In the genomic region with DNA sequence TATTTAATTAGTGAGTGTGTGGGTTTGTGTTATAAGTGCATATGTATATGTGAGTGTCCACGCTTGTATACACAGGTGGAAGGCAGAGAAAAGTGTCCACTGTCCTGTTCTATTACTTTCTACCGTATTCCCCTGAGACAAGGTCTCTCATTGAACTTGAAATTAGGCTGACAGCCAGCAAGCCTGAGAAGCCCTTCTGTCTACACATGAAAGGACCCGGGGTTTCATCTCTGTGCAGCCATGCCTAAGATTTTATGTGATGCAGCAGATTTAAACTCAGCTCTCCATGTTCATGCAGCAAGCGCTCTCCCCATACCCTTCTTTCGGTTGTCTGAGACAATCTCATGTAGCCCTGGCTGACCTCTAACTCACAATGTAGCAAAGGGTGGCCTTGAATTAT, we compare ENCODE assay signal across 32 mouse cellular contexts. TPM values are rescaled to one million over a fixed set of nuclear protein-coding genes. Genes with fewer than 3 reads are reported as not detected.
DNase-seq lines count a peak whose midpoint lies in the region; ATAC-seq and TF ChIP-seq lines count a peak whose summit lies in the region.
"Had no signal": no experiment of that assay in that cellular context is flagged by ENCODE, and none has a peak within 500 bp of the region (broad histone marks: within the 10 kb centered on the region; RNA-seq: fewer than 3 reads in every experiment).

No protein-coding gene starts in this region.

- no peak overlapping the region for H3K4me2 ChIP-seq in hindbrain, embryonic 16.5 days (ENCODE audit: low read length)
- no peak overlapping the region for H3K4me2 ChIP-seq in hindbrain, embryonic 11.5 days (replicated peaks; ENCODE audit: low read depth, low read length)
- H3K4me2 ChIP-seq in midbrain, postnatal 0 days (ENCODE audit: low read depth, low read length, poor library complexity, severe bottlenecking): no peak overlapping the region
- no peak overlapping the region for H3K4me2 ChIP-seq in midbrain, embryonic 13.5 days (replicated peaks)
- H3K4me2 ChIP-seq: embryonic facial prominence, embryonic 13.5 days; forebrain, embryonic 13.5 days; heart, embryonic 12.5 days; heart, embryonic 15.5 days; hindbrain, embryonic 13.5 days had no signal

- H3K4me3 ChIP-seq in hindbrain, embryonic 16.5 days (ENCODE audit: low read length): no peak overlapping the region
- H3K4me3 ChIP-seq in hindbrain, embryonic 11.5 days (ENCODE audit: low read depth, low read length): no peak overlapping the region
- H3K4me3 ChIP-seq in midbrain, postnatal 0 days (ENCODE audit: low read depth, low read length): no peak overlapping the region
- no peak overlapping the region for H3K4me3 ChIP-seq in midbrain, embryonic 13.5 days (replicated peaks)
- H3K4me3 ChIP-seq: embryonic facial prominence, embryonic 10.5 days; embryonic facial prominence, embryonic 13.5 days; erythroblast, embryonic 14.5 days; forebrain, embryonic 13.5 days; gastrocnemius, adult 2 months; heart, embryonic 12.5 days; heart, embryonic 15.5 days; hindbrain, embryonic 13.5 days had no signal

- DNase-seq in hindbrain, embryonic 11.5 days (ENCODE audit: low spot score): no peak
- DNase-seq in midbrain, postnatal 0 days (ENCODE audit: low spot score): peak; percentile 67
- DNase-seq in brain, embryonic 14.5 days (ENCODE audit: low read depth): peak; percentile 50
- DNase-seq in retina, postnatal 1 day: peak; percentile 47
- DNase-seq in ovary, postnatal 14 days (ENCODE audit: low spot score): no peak
- DNase-seq: adrenal gland, adult 8-10 months; adrenal gland, postnatal 36 days; cerebellum, adult 11 months; cerebellum, adult 2 months; cerebellum, postnatal 36 days; embryo, embryonic 11 days; forebrain, postnatal 0 days; gastrocnemius, adult 2 months; gastrocnemius, postnatal 14 days; heart, adult 18-20 months; heart, postnatal 10 days; heart, postnatal 4 days had no signal

- ATAC-seq in hindbrain, embryonic 16.5 days: peak; percentile 40; the same call in 1 of the 2 replicates
- ATAC-seq in hindbrain, embryonic 11.5 days (ENCODE audit: low FRiP score): no peak
- no peak for ATAC-seq in midbrain, postnatal 0 days (ENCODE audit: low FRiP score)
- ATAC-seq in midbrain, embryonic 13.5 days: no peak
- ATAC-seq: activated CD4-positive, CD25-positive, alpha-beta regulatory T cell, adult 4 months; CD4-positive, CD25-positive, alpha-beta regulatory T cell, adult 4 months; forebrain, embryonic 13.5 days; forebrain, postnatal 0 days; intestine, postnatal 0 days had no signal

- H3K4me1 ChIP-seq in hindbrain, embryonic 16.5 days (ENCODE audit: control insufficient read depth, insufficient read depth, low read depth, low read length): no peaks in the 10 kb centered on the region
- no peaks in the 10 kb centered on the region for H3K4me1 ChIP-seq in hindbrain, embryonic 11.5 days (replicated peaks; ENCODE audit: control insufficient read depth, insufficient read depth, low read length)
- H3K4me1 ChIP-seq in midbrain, postnatal 0 days (ENCODE audit: insufficient read depth, low read length): no peaks in the 10 kb centered on the region
- no peaks in the 10 kb centered on the region for H3K4me1 ChIP-seq in midbrain, embryonic 13.5 days (replicated peaks)
- H3K4me1 ChIP-seq: embryonic facial prominence, embryonic 10.5 days; embryonic facial prominence, embryonic 13.5 days; forebrain, embryonic 13.5 days; heart, embryonic 12.5 days; heart, embryonic 15.5 days had no signal

- no peaks in the 10 kb centered on the region for H3K36me3 ChIP-seq in hindbrain, embryonic 16.5 days (ENCODE audit: control insufficient read depth, insufficient read depth, low read length)
- no peaks in the 10 kb centered on the region for H3K36me3 ChIP-seq in hindbrain, embryonic 11.5 days (ENCODE audit: control insufficient read depth, insufficient read depth, low read length)
- H3K36me3 ChIP-seq in midbrain, postnatal 0 days (ENCODE audit: insufficient read depth, low read length): no peaks in the 10 kb centered on the region
- no peaks in the 10 kb centered on the region for H3K36me3 ChIP-seq in midbrain, embryonic 13.5 days
- H3K36me3 ChIP-seq: embryonic facial prominence, embryonic 10.5 days; embryonic facial prominence, embryonic 13.5 days; heart, embryonic 12.5 days; heart, embryonic 15.5 days; hindbrain, embryonic 13.5 days had no signal

- no peak overlapping the region for H3K27ac ChIP-seq in hindbrain, embryonic 16.5 days (ENCODE audit: low read depth, low read length)
- no peak overlapping the region for H3K27ac ChIP-seq in hindbrain, embryonic 11.5 days (ENCODE audit: low read depth, low read length)
- H3K27ac ChIP-seq in midbrain, postnatal 0 days (ENCODE audit: low read depth, low read length): no peak overlapping the region
- H3K27ac ChIP-seq in midbrain, embryonic 13.5 days: no peak overlapping the region
- H3K27ac ChIP-seq: embryonic facial prominence, embryonic 10.5 days; embryonic facial prominence, embryonic 13.5 days; forebrain, embryonic 13.5 days; gastrocnemius, adult 2 months; heart, embryonic 15.5 days; hindbrain, embryonic 13.5 days had no signal

- no peaks in the 10 kb centered on the region for H3K9me3 ChIP-seq in hindbrain, embryonic 16.5 days (ENCODE audit: control insufficient read depth, low read length)
- no peaks in the 10 kb centered on the region for H3K9me3 ChIP-seq in hindbrain, embryonic 11.5 days (ENCODE audit: control insufficient read depth, low read length)
- no peaks in the 10 kb centered on the region for H3K9me3 ChIP-seq in midbrain, postnatal 0 days (ENCODE audit: low read length)
- no peaks in the 10 kb centered on the region for H3K9me3 ChIP-seq in midbrain, embryonic 13.5 days
- H3K9me3 ChIP-seq: embryonic facial prominence, embryonic 10.5 days; embryonic facial prominence, embryonic 13.5 days; forebrain, embryonic 13.5 days; heart, embryonic 12.5 days; heart, embryonic 15.5 days; hindbrain, embryonic 13.5 days had no signal

- no peak overlapping the region for H3K9ac ChIP-seq in hindbrain, embryonic 16.5 days (ENCODE audit: low read depth, low read length)
- H3K9ac ChIP-seq in hindbrain, embryonic 11.5 days (ENCODE audit: low read depth, low read length): no peak overlapping the region
- H3K9ac ChIP-seq in midbrain, postnatal 0 days (replicated peaks; ENCODE audit: low read length, poor library complexity, severe bottlenecking): no peak overlapping the region
- no peak overlapping the region for H3K9ac ChIP-seq in midbrain, embryonic 13.5 days (replicated peaks)
- H3K9ac ChIP-seq: embryonic facial prominence, embryonic 13.5 days; forebrain, embryonic 13.5 days; forebrain, postnatal 0 days; heart, embryonic 12.5 days; heart, embryonic 15.5 days; hindbrain, embryonic 13.5 days had no signal

- WGBS in hindbrain, embryonic 16.5 days: 64% methylated on average over 5 of the region's 5 CpGs
- 90% methylated on average over 5 of the region's 5 CpGs for WGBS in hindbrain, embryonic 11.5 days
- 70% methylated on average over 5 of the region's 5 CpGs for WGBS in midbrain, postnatal 0 days
- WGBS in midbrain, embryonic 13.5 days: 81% methylated on average over 5 of the region's 5 CpGs

- no peak for TF ChIP-seq CTCF in midbrain, postnatal 0 days (IDR thresholded peaks at IDR 0.05)
- TF ChIP-seq CTCF in brain, embryonic 14.5 days (IDR thresholded peaks at IDR 0.05; ENCODE audit: borderline replicate concordance, extremely low read depth, insufficient read depth, insufficient read length): no peak

- H3K27me3 ChIP-seq in hindbrain, embryonic 16.5 days (replicated peaks; ENCODE audit: control insufficient read depth, insufficient read depth, low read length): no peaks in the 10 kb centered on the region
- no peaks in the 10 kb centered on the region for H3K27me3 ChIP-seq in hindbrain, embryonic 11.5 days (ENCODE audit: control insufficient read depth, insufficient read depth, low read length)
- H3K27me3 ChIP-seq in midbrain, postnatal 0 days (ENCODE audit: insufficient read depth, low read length): no peaks in the 10 kb centered on the region
- H3K27me3 ChIP-seq in midbrain, embryonic 13.5 days: no peaks in the 10 kb centered on the region
- H3K27me3 ChIP-seq: embryonic facial prominence, embryonic 13.5 days; forebrain, embryonic 13.5 days; heart, embryonic 12.5 days; heart, embryonic 15.5 days; hindbrain, embryonic 13.5 days had no signal

- no peak for TF ChIP-seq POLR2A in brain, embryonic 14.5 days (IDR thresholded peaks at IDR 0.05; ENCODE audit: borderline replicate concordance, extremely low read depth, insufficient read depth, insufficient read length, poor library complexity, severe bottlenecking)

RNA-seq across cellular contexts. Expression of a gene that starts 22.6 kb away (rescaled TPM):
- polyA plus RNA-seq in hindbrain, embryonic 16.5 days (2015; fragmentation: Nextera tagmentation; extraction: Ambion mirVana): 148 and 226 TPM in 2 replicates
- 15.4 and 16.3 TPM in 2 replicates for polyA plus RNA-seq in hindbrain, embryonic 11.5 days (2014; fragmentation: Nextera tagmentation; extraction: Ambion mirVana)
- total RNA-seq in midbrain, postnatal 0 days (2014; rRNA removed): 49.7 and 49.8 TPM in 2 replicates
- polyA plus RNA-seq in midbrain, postnatal 0 days (2015; fragmentation: Nextera tagmentation; extraction: Ambion mirVana): 87.8 and 93.9 TPM in 2 replicates
- 7.3 and 8.2 TPM in 2 replicates for polyA plus RNA-seq in midbrain, embryonic 13.5 days (2015; fragmentation: Nextera tagmentation; extraction: Ambion mirVana)
- 6.4 and 16.5 TPM in 2 replicates for polyA plus RNA-seq in brain, embryonic 14.5 days (2012; rRNA removed)
- total RNA-seq: MEL had no signal
- polyA plus RNA-seq: erythroblast, embryonic 14.5 days had no signal

RNA-seq across cellular contexts. Expression of a gene that starts 39.6 kb away (rescaled TPM):
- polyA plus RNA-seq in hindbrain, embryonic 16.5 days (2015; fragmentation: Nextera tagmentation; extraction: Ambion mirVana): 0.46 and 0.79 TPM in 2 replicates
- 0.03 and 0.07 TPM in 2 replicates for polyA plus RNA-seq in hindbrain, embryonic 11.5 days (2014; fragmentation: Nextera tagmentation; extraction: Ambion mirVana)
- total RNA-seq in midbrain, postnatal 0 days (2014; rRNA removed): 1.4 and 1.6 TPM in 2 replicates
- 0.75 and 0.86 TPM in 2 replicates for polyA plus RNA-seq in midbrain, postnatal 0 days (2015; fragmentation: Nextera tagmentation; extraction: Ambion mirVana)
- polyA plus RNA-seq in midbrain, embryonic 13.5 days (2015; fragmentation: Nextera tagmentation; extraction: Ambion mirVana): 0.30 and 0.59 TPM in 2 replicates
- 0.83 and 1.6 TPM in 2 replicates for polyA plus RNA-seq in brain, embryonic 14.5 days (2012; rRNA removed)
- total RNA-seq: adrenal gland, adult 8-10 months; adrenal gland, postnatal 36 days; heart, adult 18-20 months; MEL had no signal
- polyA plus RNA-seq: activated CD4-positive, CD25-positive, alpha-beta regulatory T cell, adult 4 months; C2C12; CD4-positive, CD25-positive, alpha-beta regulatory T cell, adult 4 months; erythroblast, embryonic 14.5 days; heart, embryonic 15.5 days had no signal

RNA-seq across cellular contexts. Expression of a gene that starts 47.1 kb away (rescaled TPM):
- 1.1 and 1.3 TPM in 2 replicates for polyA plus RNA-seq in hindbrain, embryonic 16.5 days (2015; fragmentation: Nextera tagmentation; extraction: Ambion mirVana)
- polyA plus RNA-seq in hindbrain, embryonic 11.5 days (2014; fragmentation: Nextera tagmentation; extraction: Ambion mirVana): 1.2 TPM in 2 replicates
- total RNA-seq in midbrain, postnatal 0 days (2014; rRNA removed): 1.1 TPM in 1 of 2 replicates, not detected in the other
- 0.88 and 0.93 TPM in 2 replicates for polyA plus RNA-seq in midbrain, postnatal 0 days (2015; fragmentation: Nextera tagmentation; extraction: Ambion mirVana)
- polyA plus RNA-seq in midbrain, embryonic 13.5 days (2015; fragmentation: Nextera tagmentation; extraction: Ambion mirVana): 0.20 TPM in 1 of 2 replicates, not detected in the other
- polyA plus RNA-seq in brain, embryonic 14.5 days (2012; rRNA removed): 0.53 and 0.82 TPM in 2 replicates
- total RNA-seq: adrenal gland, postnatal 36 days; forebrain, postnatal 0 days; gastrocnemius, adult 2 months; gastrocnemius, postnatal 14 days; gastrocnemius, postnatal 4 days; heart, postnatal 10 days; heart, postnatal 4 days; MEL had no signal
- polyA plus RNA-seq: activated CD4-positive, CD25-positive, alpha-beta regulatory T cell, adult 4 months; CD4-positive, CD25-positive, alpha-beta regulatory T cell, adult 4 months; embryonic facial prominence, embryonic 13.5 days; erythroblast, embryonic 14.5 days; heart, embryonic 12.5 days; heart, embryonic 15.5 days had no signal

Comparison
In these comparisons a context has a peak if more than half of its experiments do, and no peak if none do; other contexts are left out.
1. DNase-seq: peak in midbrain, postnatal 0 days (single experiment), brain, embryonic 14.5 days (single experiment) and retina, postnatal 1 day (single experiment); none in hindbrain, embryonic 11.5 days (single experiment) and ovary, postnatal 14 days (single experiment).